Mouse (Mus musculus) bone marrow, adult 2 months (tissue): Measurements from ENCODE around the gene Dnm1.

Source experiments
- CTCF ChIP-seq: fragments of 200-500 bp; IDR thresholded peaks from 2 replicates; pipeline ENCODE4 v1.5.1; 2011; ENCODE audit warnings: low read length, control low read depth; ENCODE audit not compliant: control insufficient read depth, insufficient read depth
- POLR2A ChIP-seq: fragments of 200-500 bp; IDR thresholded peaks from 2 replicates; pipeline ENCODE4 v1.6.1; 2011; ENCODE audit warnings: low read depth, mild to moderate bottlenecking, control low read depth, low read length, borderline replicate concordance; ENCODE audit not compliant: control insufficient read depth

GRCm38 (mm10) chr2:32283986-32284385 lies 69.2 kb downstream of the Dnm1 start:
- TF ChIP-seq POLR2A = no peak
- no peak for TF ChIP-seq CTCF
